7 mouse cellular contexts compared by ENCODE assay signal in genomic region chr17:33358411-33359384, GRCm38 (mm10). TPM values are rescaled to one million over a fixed set of nuclear protein-coding genes. Genes with fewer than 3 reads are reported as not detected.
DNase-seq lines count a peak whose midpoint lies in the region; ATAC-seq and TF ChIP-seq lines count a peak whose summit lies in the region.

Gene Zfp81, minus strand, starts transcription at chr17:33358878.

- intact Hi-C loops in left cerebral cortex, postnatal 4 days (cut with DNase I), result no loop called here

- H3K9me3 ChIP-seq in embryonic facial prominence, embryonic 10.5 days, result peaks cover 4% of the 10 kb centered on the region; the same call in 1 of the 2 replicates
- no peaks in the 10 kb centered on the region for H3K9me3 ChIP-seq in intestine, postnatal 0 days (ENCODE audit: control insufficient read depth)
- no peaks in the 10 kb centered on the region for H3K9me3 ChIP-seq in midbrain, embryonic 12.5 days

- peak within 1 kb of the TSS; percentile 95 for H3K4me3 ChIP-seq in embryonic facial prominence, embryonic 10.5 days
- H3K4me3 ChIP-seq in intestine, postnatal 0 days (ENCODE audit: low read depth, low read length), result peak within 1 kb of the TSS; percentile 96
- peak within 1 kb of the TSS; percentile 93 for H3K4me3 ChIP-seq in midbrain, embryonic 12.5 days
- H3K4me3 ChIP-seq in small intestine, adult 2 months (ENCODE audit: low read depth, low read length), result peak within 1 kb of the TSS; percentile 75

- H3K36me3 ChIP-seq in embryonic facial prominence, embryonic 10.5 days (replicated peaks), result peaks cover 3% of the 10 kb centered on the region; the same call in 1 of the 2 replicates
- H3K36me3 ChIP-seq in intestine, postnatal 0 days (ENCODE audit: control insufficient read depth, insufficient read depth), result no peaks in the 10 kb centered on the region
- H3K36me3 ChIP-seq in midbrain, embryonic 12.5 days, result no peaks in the 10 kb centered on the region
- no peaks in the 10 kb centered on the region for H3K36me3 ChIP-seq in small intestine, adult 2 months (ENCODE audit: control insufficient read depth, insufficient read depth, low read length)

- TF ChIP-seq POLR2A in small intestine, adult 2 months (IDR thresholded peaks at IDR 0.05; ENCODE audit: low read depth, low read length), result no peak; the same call in 1 of the 2 replicates

- peak; percentile 39; the same call in 1 of the 2 replicates for TF ChIP-seq CTCF in intestine, postnatal 0 days (IDR thresholded peaks at IDR 0.05; ENCODE audit: low read depth)
- no peak for TF ChIP-seq CTCF in small intestine, adult 2 months (IDR thresholded peaks at IDR 0.05; ENCODE audit: extremely low read depth, insufficient read length, insufficient replicate concordance, low read depth, low read length)

- H3K27me3 ChIP-seq in embryonic facial prominence, embryonic 10.5 days (replicated peaks; ENCODE audit: low read depth, poor library complexity, severe bottlenecking), result no peaks in the 10 kb centered on the region
- H3K27me3 ChIP-seq in intestine, postnatal 0 days (replicated peaks; ENCODE audit: control insufficient read depth, insufficient read depth, low read length), result no peaks in the 10 kb centered on the region
- H3K27me3 ChIP-seq in midbrain, embryonic 12.5 days, result no peaks in the 10 kb centered on the region
- no peaks in the 10 kb centered on the region for H3K27me3 ChIP-seq in small intestine, adult 2 months (ENCODE audit: control insufficient read depth, insufficient read depth, low read length)

- peaks cover 9% of the 10 kb centered on the region for H3K4me1 ChIP-seq in embryonic facial prominence, embryonic 10.5 days
- no peaks in the 10 kb centered on the region for H3K4me1 ChIP-seq in intestine, postnatal 0 days (replicated peaks; ENCODE audit: control insufficient read depth, insufficient read depth, low read length)
- peaks cover 4% of the 10 kb centered on the region; the same call in 1 of the 2 replicates for H3K4me1 ChIP-seq in midbrain, embryonic 12.5 days
- no peaks in the 10 kb centered on the region for H3K4me1 ChIP-seq in small intestine, adult 2 months (ENCODE audit: control insufficient read depth, insufficient read depth, insufficient read length, low read length)

- peak within 1 kb of the TSS; percentile 91 for H3K27ac ChIP-seq in embryonic facial prominence, embryonic 10.5 days (replicated peaks)
- H3K27ac ChIP-seq in intestine, postnatal 0 days (ENCODE audit: low read depth, low read length), result peak within 1 kb of the TSS; percentile 70; the same call in 1 of the 2 replicates
- peak within 1 kb of the TSS; percentile 91 for H3K27ac ChIP-seq in midbrain, embryonic 12.5 days (replicated peaks)
- H3K27ac ChIP-seq in small intestine, adult 2 months (ENCODE audit: insufficient read depth, low read depth, low read length), result peak within 1 kb of the TSS; percentile 14; the same call in 1 of the 2 replicates

- H3K9ac ChIP-seq in intestine, postnatal 0 days (ENCODE audit: low read depth, low read length), result peak within 1 kb of the TSS; percentile 85
- peak within 1 kb of the TSS; percentile 80 for H3K9ac ChIP-seq in midbrain, embryonic 12.5 days (replicated peaks)

- DNase-seq in adrenal gland, postnatal 10 days, result peak; percentile 89
- peak; percentile 89 for DNase-seq in embryonic facial prominence, embryonic 10.5 days (ENCODE audit: low spot score)
- DNase-seq in gonadal fat pad, adult 2 months (ENCODE audit: low read depth), result peak; percentile 41
- DNase-seq in left cerebral cortex, postnatal 4 days, result peak; percentile 90

- WGBS in embryonic facial prominence, embryonic 10.5 days, result 4% methylated on average over 47 of the region's 47 CpGs
- 4% methylated on average over 47 of the region's 47 CpGs for WGBS in intestine, postnatal 0 days
- WGBS in midbrain, embryonic 12.5 days, result 4% methylated on average over 47 of the region's 47 CpGs
- WGBS in small intestine, adult 2 months, result 4% methylated on average over 47 of the region's 47 CpGs

- ATAC-seq in intestine, postnatal 0 days, result peak; percentile 100
- peak; percentile 100 for ATAC-seq in midbrain, embryonic 12.5 days (ENCODE audit: low FRiP score, low read depth)

- H3K4me2 ChIP-seq in intestine, postnatal 0 days (replicated peaks; ENCODE audit: low read depth), result peak within 1 kb of the TSS; percentile 81
- H3K4me2 ChIP-seq in midbrain, embryonic 12.5 days (replicated peaks), result peak within 1 kb of the TSS; percentile 67

RNA-seq across cellular contexts. Expression of gene Zfp81, which starts in this region (rescaled TPM):
- total RNA-seq in adrenal gland, postnatal 10 days (2021), result 10 to 100 TPM in 1 of 2 experiments, 1 to 10 TPM in 1; 7.8 to 12.9 TPM
- polyA plus RNA-seq in embryonic facial prominence, embryonic 10.5 days (2016; fragmentation: Nextera tagmentation; extraction: Ambion mirVana), result 10.8 and 11.1 TPM in 2 replicates
- polyA plus RNA-seq in gonadal fat pad, adult 2 months (2012; rRNA removed), result 1.4 TPM in 2 replicates
- polyA plus RNA-seq in intestine, postnatal 0 days (2015; fragmentation: Nextera tagmentation; extraction: Ambion mirVana), result 2.6 and 3.0 TPM in 2 replicates
- 10 to 100 TPM; 35.2 to 41.8 TPM for total RNA-seq in left cerebral cortex, postnatal 4 days (2021)
- polyA plus RNA-seq in midbrain, embryonic 12.5 days (2016; fragmentation: Nextera tagmentation; extraction: Ambion mirVana), result 13.1 and 13.5 TPM in 2 replicates
- 0.08 and 0.29 TPM in 2 replicates for polyA plus RNA-seq in small intestine, adult 2 months (2012; rRNA removed)

Comparison
In these comparisons a context has a peak if more than half of its experiments do, and no peak if none do; other contexts are left out.
1. Peak in every context shown above with its lines: DNase-seq, ATAC-seq, H3K4me3 ChIP-seq and H3K27ac ChIP-seq.
2. H3K27ac ChIP-seq: peak in every context shown above with its lines; median percentile 91 in embryonic facial prominence, embryonic 10.5 days; 91 in midbrain, embryonic 12.5 days; 70 in intestine, postnatal 0 days; 14 in small intestine, adult 2 months.